Mouse (Mus musculus): Measurements from ENCODE around the gene Slco3a1. TPM values are rescaled to one million over a fixed set of nuclear protein-coding genes. Genes with fewer than 3 reads are reported as not detected.

The Slco3a1 gene
- total and polyA plus RNA-seq, 3 experiments = 0.04 to 0.35 TPM; not detected in 1

- Histone ChIP-seq H3K4me2 (ENCODE audit: insufficient read depth, low read depth, poor library complexity, severe bottlenecking) (no peak overlapping the region), H3K9ac (ENCODE audit: insufficient read depth, low read depth) (no peak overlapping the region), H3K27ac (ENCODE audit: insufficient read depth, low read depth) (no peak overlapping the region), H3K27me3 (replicated peaks) (peaks cover 57% of the 10 kb centered on the region), H3K4me3 (replicated peaks in 1 of 3; ENCODE audit: low read depth in 2 of 3, low read length in 2 of 3, poor library complexity in 1 of 3) (no peak overlapping the region), H3K9me3 (replicated peaks; ENCODE audit: low read length) (no peaks in the 10 kb centered on the region), H3K4me1 (ENCODE audit: control insufficient read depth in 1 of 2, insufficient read depth in 2 of 2) (no peaks in the 10 kb centered on the region), H3K36me3 (replicated peaks in 1 of 2; ENCODE audit: control insufficient read depth in 1 of 2, insufficient read depth in 1 of 2, low read length in 1 of 2) (no peaks in the 10 kb centered on the region), H3K79me2 (replicated peaks; ENCODE audit: control insufficient read depth, extremely low read depth, insufficient read depth, poor library complexity, severe bottlenecking) (no peaks in the 10 kb centered on the region)
- in situ Hi-C loops (cut with MboI; ENCODE audit: low pct_ligation_motif_present, low pct_unique_long_range_greater_than_20kb, low sequenced_read_pairs) (no loop called here), dilution Hi-C loops (cut with MboI; ENCODE audit: extremely low pct_ligation_motif_present, extremely low pct_unique_long_range_greater_than_20kb, low sequenced_read_pairs) (no loop called here)
- TF ChIP-seq MEF2A (IDR thresholded peaks at IDR 0.05; ENCODE audit: borderline replicate concordance, low read depth, low read length) (no peak), MXI1 (IDR thresholded peaks at IDR 0.05; ENCODE audit: low read depth, low read length) (no peak)
- DNase-seq (ENCODE audit: extremely low read depth) = no peak
These were observed 314.0 kb downstream of the Slco3a1 start for GRCm38 (mm10) chr7:74240459-74241172.
